In genomic region chr13:108329693-108330092, GRCm38 (mm10) we compare ENCODE assay signal across 10 mouse cellular contexts. TPM values are rescaled to one million over a fixed set of nuclear protein-coding genes. Genes with fewer than 3 reads are reported as not detected.
DNase-seq lines count a peak whose midpoint lies in the region; ATAC-seq and TF ChIP-seq lines count a peak whose summit lies in the region.
"Had no signal": no experiment of that assay in that cellular context is flagged by ENCODE, and none has a peak within 500 bp of the region (broad histone marks: within the 10 kb centered on the region; RNA-seq: fewer than 3 reads in every experiment).

No protein-coding gene starts in this region.

- no peak overlapping the region for H3K4me3 ChIP-seq in kidney, embryonic 15.5 days (replicated peaks)
- no peak overlapping the region for H3K4me3 ChIP-seq in liver, postnatal 0 days (ENCODE audit: low read depth, low read length)
- H3K4me3 ChIP-seq: heart, embryonic 12.5 days; limb, embryonic 12.5 days had no signal

- no peak overlapping the region for H3K4me2 ChIP-seq in kidney, embryonic 15.5 days
- H3K4me2 ChIP-seq in liver, postnatal 0 days (ENCODE audit: low read depth, low read length): no peak overlapping the region
- H3K4me2 ChIP-seq: heart, embryonic 12.5 days; limb, embryonic 12.5 days had no signal

- WGBS in kidney, embryonic 15.5 days: 64% methylated on average over 3 of the region's 3 CpGs
- WGBS in liver, postnatal 0 days (ENCODE audit: insufficient replicate concordance): 61% methylated on average over 3 of the region's 3 CpGs

- H3K27ac ChIP-seq in kidney, embryonic 15.5 days: no peak overlapping the region
- H3K27ac ChIP-seq in liver, postnatal 0 days (ENCODE audit: low read depth): no peak overlapping the region
- H3K27ac ChIP-seq: limb, embryonic 12.5 days had no signal

- DNase-seq in kidney, adult 9 months: peak; percentile 42
- DNase-seq in brain, adult 2 months (ENCODE audit: low read depth, low spot score): peak; percentile 43
- DNase-seq in liver, postnatal 0 days: no peak
- no peak for DNase-seq in frontal cortex, postnatal 14 days (ENCODE audit: low spot score in 2 of 2)
- no peak for DNase-seq in testis, postnatal 14 days (ENCODE audit: low spot score)
- DNase-seq in thymus, adult 18-20 months: no peak

- H3K9me3 ChIP-seq in kidney, embryonic 15.5 days (replicated peaks): no peaks in the 10 kb centered on the region
- no peaks in the 10 kb centered on the region for H3K9me3 ChIP-seq in liver, postnatal 0 days (ENCODE audit: low read length)
- H3K9me3 ChIP-seq: heart, embryonic 12.5 days; limb, embryonic 12.5 days had no signal

- no peaks in the 10 kb centered on the region for H3K4me1 ChIP-seq in kidney, embryonic 15.5 days
- H3K4me1 ChIP-seq in liver, postnatal 0 days (ENCODE audit: insufficient read depth): no peaks in the 10 kb centered on the region
- H3K4me1 ChIP-seq: heart, embryonic 12.5 days had no signal

- no peaks in the 10 kb centered on the region for H3K27me3 ChIP-seq in kidney, embryonic 15.5 days
- H3K27me3 ChIP-seq in liver, postnatal 0 days (ENCODE audit: insufficient read depth, low read length): no peaks in the 10 kb centered on the region
- H3K27me3 ChIP-seq: limb, embryonic 12.5 days had no signal

- ATAC-seq in kidney, embryonic 15.5 days (replicated peaks; ENCODE audit: low FRiP score): no peak
- peak; percentile 91 for ATAC-seq in CD4-positive, CD25-positive, alpha-beta regulatory T cell, adult 4 months
- ATAC-seq in liver, postnatal 0 days: no peak

- TF ChIP-seq CTCF in liver, postnatal 0 days (IDR thresholded peaks at IDR 0.05; ENCODE audit: low read depth): peak; percentile 79

- H3K36me3 ChIP-seq in kidney, embryonic 15.5 days: peaks cover 16% of the 10 kb centered on the region
- H3K36me3 ChIP-seq in liver, postnatal 0 days (replicated peaks; ENCODE audit: insufficient read depth, low read length): peaks cover 15% of the 10 kb centered on the region

- TF ChIP-seq EP300 in liver, postnatal 0 days (IDR thresholded peaks at IDR 0.05; ENCODE audit: low read depth): no peak

- no peak overlapping the region for H3K9ac ChIP-seq in kidney, embryonic 15.5 days
- H3K9ac ChIP-seq in liver, postnatal 0 days (replicated peaks): no peak overlapping the region
- H3K9ac ChIP-seq: heart, embryonic 12.5 days; limb, embryonic 12.5 days had no signal

RNA-seq across cellular contexts. Expression of gene Depdc1b, which starts 13.6 kb away (rescaled TPM):
- polyA plus RNA-seq in kidney, embryonic 15.5 days (2015; fragmentation: Nextera tagmentation; extraction: Ambion mirVana): 10.7 and 13.7 TPM in 2 replicates
- 1 to 10 TPM in 1 of 2 experiments, under 1 TPM in 1; 0.86 to 2.3 TPM for polyA plus RNA-seq in CD4-positive, CD25-positive, alpha-beta regulatory T cell, adult 4 months (2017; shearing (Covaris generic))
- 5.4 and 6.5 TPM in 2 replicates for polyA plus RNA-seq in liver, postnatal 0 days (2015; fragmentation: Nextera tagmentation; extraction: Ambion mirVana)

Comparison
In these comparisons a context has a peak if more than half of its experiments do, and no peak if none do; other contexts are left out.
1. DNase-seq: peak in kidney, adult 9 months (single experiment) and brain, adult 2 months (single experiment); none in liver, postnatal 0 days (single experiment), frontal cortex, postnatal 14 days (0 of 2), testis, postnatal 14 days (single experiment) and thymus, adult 18-20 months (0 of 2).